Mouse (Mus musculus) monocyte, adult 2 months (primary cell): ENCODE results near the gene Igsf1.

Experiments used
- DNase-seq, 2 experiments: peaks; one replicate each; pipeline ENCODE4 v3.0.0; 2022; ENCODE audit warnings: low spot score in 2 of 2, low read depth in 1 of 2

The Igsf1 gene

GRCm38 (mm10) chrX:49797213-49798019 is at the start of gene Igsf1:
Igsf1 (minus strand) TSS chrX:49797749.
- DNase-seq = no peak

- DNase-seq = no peak
These were observed 26.7 kb downstream of the Igsf1 start for GRCm38 (mm10) chrX:49770828-49771227.

GRCm38 (mm10) chrX:49745192-49745591 is 52.4 kb downstream of the Igsf1 start:
- no peak for DNase-seq

- no peak for DNase-seq
These were observed 62.6 kb downstream of the Igsf1 start, which contains the start of gene Olfr1321 for GRCm38 (mm10) chrX:49734959-49735358. Olfr1321 (minus strand) TSS chrX:49735059.
